Mouse (Mus musculus): ENCODE data around the gene Nkapd1.

DNA sequence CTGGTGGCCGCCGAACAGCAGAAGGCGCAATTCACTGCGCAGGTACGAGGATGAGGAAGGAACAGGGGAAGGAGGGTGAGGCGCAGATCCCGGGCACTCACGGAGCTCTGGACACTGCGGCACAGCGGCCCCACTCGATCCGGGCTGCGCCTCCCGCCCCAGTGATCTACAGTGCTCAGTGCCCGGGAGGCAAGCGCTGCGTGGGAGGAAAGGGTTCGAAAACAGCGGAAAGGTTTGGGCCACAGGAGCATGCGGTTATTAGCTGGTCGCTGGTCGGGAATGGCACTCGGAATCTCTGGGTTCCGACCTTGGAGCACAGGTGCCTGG, 13.3 kb downstream of the Nkapd1 start:
- TF ChIP-seq CTCF (IDR thresholded peaks at IDR 0.05; ENCODE audit: insufficient read depth, low read length) = no peak
- TF ChIP-seq POLR2A (IDR thresholded peaks at IDR 0.05; ENCODE audit: borderline replicate concordance, extremely low read depth, low read depth, low read length) = no peak
